Mouse (Mus musculus): ENCODE results near the gene Tnk2.

DNA sequence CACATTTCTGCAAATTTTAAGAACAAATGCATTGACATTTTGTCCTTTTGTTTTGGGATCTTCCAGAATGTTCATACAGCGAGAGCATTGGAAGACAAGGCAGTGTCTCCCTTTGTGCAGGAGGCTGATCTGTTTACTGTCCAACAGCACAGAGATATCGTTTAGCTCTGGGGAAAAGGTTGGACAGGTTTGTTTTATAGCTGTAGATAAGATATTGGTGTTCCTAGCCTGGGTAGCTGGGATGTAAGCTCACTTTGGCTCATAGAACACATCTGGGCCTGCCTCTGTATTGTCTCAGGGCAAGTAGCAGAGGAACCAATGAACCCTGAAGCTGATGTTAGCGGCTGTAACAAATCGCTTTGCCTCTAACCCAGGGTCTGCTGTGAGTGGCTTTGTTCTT, 80.1 kb downstream of the Tnk2 start:
- TF ChIP-seq CEBPB (IDR thresholded peaks at IDR 0.05; ENCODE audit: insufficient read depth, poor library complexity, severe bottlenecking), result no peak
- TF ChIP-seq POLR2A (IDR thresholded peaks at IDR 0.05; ENCODE audit: insufficient read length, low read depth), result no peak
- no peak for TF ChIP-seq TCF12 (IDR thresholded peaks at IDR 0.05; ENCODE audit: insufficient read depth, poor library complexity, severe bottlenecking)
- TF ChIP-seq MYOD1 (IDR thresholded peaks at IDR 0.05; ENCODE audit: control insufficient read depth in 1 of 3, insufficient read length in 2 of 3, low read depth in 2 of 3), result no peak
- TF ChIP-seq POLR2AphosphoS2 (IDR thresholded peaks at IDR 0.05; ENCODE audit: insufficient read length, low read depth), result no peak
- no peak for TF ChIP-seq MAX (IDR thresholded peaks at IDR 0.05; ENCODE audit: low read depth)
- no peak for TF ChIP-seq E2F4 (IDR thresholded peaks at IDR 0.05; ENCODE audit: insufficient read depth)
- TF ChIP-seq USF1 (IDR thresholded peaks at IDR 0.05; ENCODE audit: low read depth), result no peak

Measured in myocyte (in vitro differentiated cells).